Mouse (Mus musculus) fat pad, adult 2 months (tissue): ENCODE measurements around the gene Ripply1.

Experiments
- DNase-seq: peaks from one replicate; pipeline ENCODE4 v3.0.0-alpha.2; 2011; ENCODE audit warnings: low read depth, low spot score; ENCODE audit errors: extremely low read depth

Gene Ripply1

GRCm38 (mm10) chrX:139782278-139783044, at the start of gene Ripply1:
Gene Ripply1, minus strand, starts transcription at chrX:139782353.
- no peak for DNase-seq

- DNase-seq = no peak
Observed at GRCm38 (mm10) chrX:139828363-139829092, 46.4 kb upstream of the Ripply1 start.

- DNase-seq = no peak
Observed at GRCm38 (mm10) chrX:139826926-139827325, 44.8 kb upstream of the Ripply1 start.

- DNase-seq = no peak
Observed at GRCm38 (mm10) chrX:139825402-139825801, 43.2 kb upstream of the Ripply1 start.

- no peak for DNase-seq
Observed at GRCm38 (mm10) chrX:139815201-139815600, 33.0 kb upstream of the Ripply1 start.

- DNase-seq = no peak
Observed at GRCm38 (mm10) chrX:139814018-139814635, 32.0 kb upstream of the Ripply1 start.

- no peak for DNase-seq
Observed at GRCm38 (mm10) chrX:139813299-139814002, 31.3 kb upstream of the Ripply1 start.

GRCm38 (mm10) chrX:139812636-139813298, 30.6 kb upstream of the Ripply1 start:
- DNase-seq = no peak

GRCm38 (mm10) chrX:139808501-139808900, 26.3 kb upstream of the Ripply1 start:
- DNase-seq = no peak

GRCm38 (mm10) chrX:139808085-139808484, 25.9 kb upstream of the Ripply1 start:
- no peak for DNase-seq

- no peak for DNase-seq
Observed at GRCm38 (mm10) chrX:139807391-139807790, 25.2 kb upstream of the Ripply1 start.

- DNase-seq = no peak
Observed at GRCm38 (mm10) chrX:139805918-139806317, 23.8 kb upstream of the Ripply1 start.

GRCm38 (mm10) chrX:139803028-139803427, 20.9 kb upstream of the Ripply1 start:
- no peak for DNase-seq

GRCm38 (mm10) chrX:139800406-139800878, 18.3 kb upstream of the Ripply1 start, which contains the start of gene Cldn2:
Gene Cldn2, plus strand, starts transcription at chrX:139800828.
- no peak for DNase-seq

- DNase-seq = no peak
Observed at GRCm38 (mm10) chrX:139799953-139800352, 17.8 kb upstream of the Ripply1 start.

- no peak for DNase-seq
Observed at GRCm38 (mm10) chrX:139797875-139798274, 15.7 kb upstream of the Ripply1 start.

GRCm38 (mm10) chrX:139796037-139796436, 13.9 kb upstream of the Ripply1 start:
- no peak for DNase-seq

GRCm38 (mm10) chrX:139794072-139794845, 12.1 kb upstream of the Ripply1 start:
- no peak for DNase-seq

GRCm38 (mm10) chrX:139785764-139786163, 3.6 kb upstream of the Ripply1 start:
- DNase-seq = no peak

GRCm38 (mm10) chrX:139783045-139783422, 881 bp upstream of the Ripply1 start:
- no peak for DNase-seq
